Mouse (Mus musculus) stomach, embryonic 14.5 days (tissue): Measurements from ENCODE around the gene Sik2. TPM values are rescaled to one million over a fixed set of nuclear protein-coding genes. Genes with fewer than 3 reads are reported as not detected.
A peak's percentile ranks its signal among the peaks of the same experiment; 100 is the strongest.

ENCODE experiments used
- ATAC-seq: fragments of 200-750 bp; cut with Nextera tagmentation; 2 replicates; pipeline ENCODE4 v1.8.0; 2017; ENCODE audit warnings: low read depth, moderate TSS enrichment; ENCODE audit not compliant: insufficient number of reproducible peaks, insufficient read depth, low FRiP score
- H3K27ac ChIP-seq: fragments of 300-500 bp; sonication (generic); 2 replicates; pipeline ENCODE4 v1.5.1; 2014; ENCODE audit warnings: mild to moderate bottlenecking, low read length, moderate library complexity, mixed read lengths
- H3K27me3 ChIP-seq: fragments of 300-500 bp; sonication (generic); 2 replicates; pipeline ENCODE4 v1.6.1; 2014; ENCODE audit warnings: low read length, control low read depth, mixed read lengths; ENCODE audit not compliant: control insufficient read depth, insufficient read depth
- H3K36me3 ChIP-seq: fragments of 300-500 bp; sonication (generic); 2 replicates; pipeline ENCODE4 v1.6.1; 2014; ENCODE audit warnings: mild to moderate bottlenecking, control low read depth, low read length, moderate library complexity, mixed read lengths; ENCODE audit not compliant: control insufficient read depth, insufficient read depth
- H3K4me1 ChIP-seq: fragments of 300-500 bp; sonication (generic); 2 replicates; pipeline ENCODE4 v1.6.1; 2014; ENCODE audit warnings: low read length, control low read depth, mixed read lengths; ENCODE audit not compliant: control insufficient read depth, insufficient read depth
- H3K4me2 ChIP-seq: fragments of 300-500 bp; sonication (generic); replicated peaks from 2 replicates; pipeline ENCODE4 v1.6.1; 2014; ENCODE audit warnings: low read depth, low read length, control low read depth
- H3K4me3 ChIP-seq: fragments of 300-500 bp; sonication (generic); 2 replicates; pipeline ENCODE4 v1.5.1; 2014; ENCODE audit warnings: low read depth, low read length, control low read depth
- H3K9ac ChIP-seq: fragments of 300-500 bp; sonication (generic); replicated peaks from 2 replicates; pipeline ENCODE4 v1.6.1; 2014; ENCODE audit warnings: low read depth, mild to moderate bottlenecking, control low read depth, low read length, moderate library complexity, mixed read lengths
- H3K9me3 ChIP-seq: fragments of 300-500 bp; sonication (generic); 2 replicates; pipeline ENCODE4 v1.6.1; 2016; ENCODE audit warnings: low read depth, low read length, control low read depth; ENCODE audit not compliant: control insufficient read depth
- WGBS: fragments of 180-500 bp; shearing (Covaris S2); extraction: QIAGEN DNeasy Blood & Tissue Kit; methylation state at CpG from one replicate; pipeline ENCODE4 v1.1.7; 2014; 5-methylcytosine and 5-hydroxymethylcytosine counted together
- polyA plus RNA-seq: library from polyadenylated mRNA; unstranded; fragments of >200 nt; fragmentation: Nextera tagmentation; extraction: Ambion mirVana; gene quantifications from 2 replicates; pipeline ENCODE4 v1.2.1, GENCODE M21; 2014

The Sik2 gene
- polyA plus RNA-seq, 1 experiment from 2014 or later, result 24.2 TPM

DNA sequence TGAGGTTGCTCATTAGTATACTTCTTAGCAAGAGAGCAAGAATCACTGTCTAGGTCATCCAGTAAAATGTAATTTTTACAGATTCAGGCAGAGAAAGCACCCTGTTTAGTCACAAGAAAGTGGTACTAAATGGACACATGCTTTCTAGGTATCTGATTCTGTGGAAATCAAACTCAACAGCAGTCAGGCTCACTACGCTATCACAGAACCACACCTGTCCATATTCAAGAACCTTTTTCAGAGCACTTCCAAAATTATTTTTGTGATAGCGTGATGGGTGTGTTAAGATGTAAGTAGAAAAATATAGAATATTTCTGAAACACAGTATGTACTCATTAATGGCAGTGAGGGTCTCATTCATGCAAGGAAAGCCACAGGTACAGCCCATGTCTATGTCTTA lies 89.3 kb downstream of the Sik2 start:
- Histone ChIP-seq H3K27me3 (no peaks in the 10 kb centered on the region), H3K4me2 (no peak overlapping the region), H3K27ac (no peak overlapping the region), H3K4me3 (no peak overlapping the region), H3K36me3 (no peaks in the 10 kb centered on the region), H3K4me1 (no peaks in the 10 kb centered on the region), H3K9ac (no peak overlapping the region), H3K9me3 (no peaks in the 10 kb centered on the region)
- 93% methylated on average over 2 of the region's 2 CpGs for WGBS
- no peak for ATAC-seq

- peak; percentile 53 for ATAC-seq
- Histone ChIP-seq H3K9me3 (no peaks in the 10 kb centered on the region), H3K9ac (no peak overlapping the region), H3K4me2 (no peak overlapping the region), H3K27ac (no peak overlapping the region), H3K27me3 (no peaks in the 10 kb centered on the region), H3K4me3 (no peak overlapping the region), H3K4me1 (no peaks in the 10 kb centered on the region), H3K36me3 (no peaks in the 10 kb centered on the region)
- WGBS, result 58% methylated on average over 3 of the region's 3 CpGs
Measured at GRCm38 (mm10) chr9:50918131-50918530, 90.7 kb downstream of the Sik2 start.

- 82% methylated on average over 7 of the region's 7 CpGs for WGBS
- H3K36me3 ChIP-seq, result peaks cover 4% of the 10 kb centered on the region
- H3K4me2 ChIP-seq, result no peak overlapping the region
- ATAC-seq, result no peak
- H3K9me3 ChIP-seq, result no peaks in the 10 kb centered on the region
- no peaks in the 10 kb centered on the region for H3K27me3 ChIP-seq
- no peak overlapping the region for H3K27ac ChIP-seq
- H3K4me1 ChIP-seq, result no peaks in the 10 kb centered on the region
- H3K9ac ChIP-seq, result no peak overlapping the region
- no peak overlapping the region for H3K4me3 ChIP-seq
Measured at GRCm38 (mm10) chr9:50911861-50912515, 96.9 kb downstream of the Sik2 start.

- 79% methylated on average over 3 of the region's 3 CpGs for WGBS
- Histone ChIP-seq H3K4me1 (peaks cover 1% of the 10 kb centered on the region), H3K4me2 (no peak overlapping the region)
Measured at GRCm38 (mm10) chr9:50905321-50905720, 103.6 kb downstream of the Sik2 start.

GRCm38 (mm10) chr9:50904196-50904847 lies 104.6 kb downstream of the Sik2 start:
- H3K9me3 ChIP-seq, result no peaks in the 10 kb centered on the region
- peaks cover 4% of the 10 kb centered on the region for H3K4me1 ChIP-seq
- no peak overlapping the region for H3K27ac ChIP-seq
- ATAC-seq, result no peak
- no peak overlapping the region for H3K4me2 ChIP-seq
- H3K9ac ChIP-seq, result no peak overlapping the region
- 77% methylated on average over 6 of the region's 6 CpGs for WGBS
- H3K27me3 ChIP-seq, result no peaks in the 10 kb centered on the region
- peaks cover 3% of the 10 kb centered on the region; the same call in 1 of the 2 replicates for H3K36me3 ChIP-seq
- H3K4me3 ChIP-seq, result no peak overlapping the region

More at GRCm38 (mm10) chr9:50905321-50905720, 103.6 kb downstream of the Sik2 start:
- no peaks in the 10 kb centered on the region for H3K9me3 ChIP-seq
- peaks cover 2% of the 10 kb centered on the region; the same call in 1 of the 2 replicates for H3K36me3 ChIP-seq
- ATAC-seq, result no peak
- no peak overlapping the region for H3K27ac ChIP-seq
- H3K9ac ChIP-seq, result no peak overlapping the region
- no peak overlapping the region for H3K4me3 ChIP-seq
- H3K27me3 ChIP-seq, result no peaks in the 10 kb centered on the region

DNA sequence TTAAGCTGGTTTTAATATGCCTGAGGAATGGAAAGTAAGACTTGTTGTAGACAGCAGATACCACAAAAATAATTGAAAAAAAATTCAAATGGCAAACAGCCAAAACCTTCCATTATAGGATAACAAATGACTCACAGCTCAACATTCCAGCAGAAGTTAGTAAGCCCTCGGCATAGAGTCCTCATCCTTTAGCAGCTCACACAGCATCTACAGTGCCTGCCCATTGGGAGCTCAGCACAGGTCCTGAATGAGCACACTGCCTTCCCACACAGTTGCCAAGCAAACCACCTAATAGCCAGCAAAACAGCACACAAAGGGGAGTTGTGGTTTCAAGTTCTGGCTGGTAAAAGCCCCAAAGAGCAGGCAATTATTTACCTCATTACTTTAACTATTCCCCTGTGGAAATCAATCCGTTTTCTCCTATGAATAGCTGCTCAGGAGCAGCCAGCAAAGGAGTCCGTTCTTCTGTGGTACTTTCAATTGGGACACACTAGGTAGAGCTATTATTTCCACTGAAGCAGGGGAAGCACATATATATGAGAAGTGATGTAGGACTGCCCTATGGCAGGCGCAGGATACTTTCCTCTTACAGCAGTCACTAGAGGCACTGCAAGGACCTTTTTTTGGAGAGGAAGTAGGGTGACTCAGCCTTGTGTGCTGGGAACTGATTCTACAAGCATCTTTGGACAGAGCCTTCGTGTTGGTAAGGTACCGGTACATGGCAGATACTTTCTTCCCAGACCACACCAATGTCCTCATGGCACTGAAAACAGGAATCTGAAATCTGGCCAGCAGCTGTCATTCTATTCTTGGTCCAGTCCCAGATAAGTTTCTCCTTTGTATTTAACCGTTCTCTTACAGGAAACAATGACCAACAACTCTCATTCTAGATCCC lies 108.6 kb downstream of the Sik2 start:
- Histone ChIP-seq H3K4me2 (no peak overlapping the region), H3K9ac (no peak overlapping the region), H3K36me3 (peaks cover 29% of the 10 kb centered on the region), H3K27me3 (no peaks in the 10 kb centered on the region), H3K4me1 (peaks cover 4% of the 10 kb centered on the region), H3K27ac (no peak overlapping the region), H3K4me3 (no peak overlapping the region), H3K9me3 (no peaks in the 10 kb centered on the region)
- 73% methylated on average over 7 of the region's 7 CpGs for WGBS
- ATAC-seq, result no peak

DNA sequence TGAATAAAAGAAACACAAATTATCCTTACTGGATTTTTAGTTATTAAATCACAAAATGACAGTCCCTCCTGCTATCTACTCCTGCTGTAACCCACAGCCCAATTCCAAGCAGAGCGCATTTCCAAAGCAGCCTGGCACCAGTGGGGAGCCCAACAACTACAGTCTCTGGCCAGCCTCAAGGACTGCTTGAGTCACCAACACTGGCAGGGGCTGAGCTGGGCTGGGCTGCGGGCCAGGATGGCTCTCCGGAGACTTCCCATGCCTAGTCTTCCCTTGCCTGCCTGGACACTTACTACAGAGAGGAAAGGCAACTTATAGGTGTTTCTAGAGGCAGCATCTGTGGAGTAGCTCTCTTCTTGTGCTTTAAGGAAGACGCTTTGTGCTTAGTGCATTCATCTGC lies 115.2 kb downstream of the Sik2 start:
- Histone ChIP-seq H3K4me2 (no peak overlapping the region), H3K27ac (no peak overlapping the region), H3K4me3 (no peak overlapping the region), H3K4me1 (0 out of 2 replicates have a peak, but pooled peaks cover 3% of the 10 kb centered on the region), H3K9ac (no peak overlapping the region), H3K36me3 (peaks cover 38% of the 10 kb centered on the region), H3K9me3 (no peaks in the 10 kb centered on the region), H3K27me3 (no peaks in the 10 kb centered on the region)
- no peak for ATAC-seq
- 87% methylated on average over 4 of the region's 4 CpGs for WGBS

- Histone ChIP-seq H3K9me3 (no peaks in the 10 kb centered on the region), H3K9ac (no peak overlapping the region), H3K4me2 (no peak overlapping the region), H3K36me3 (peaks cover 18% of the 10 kb centered on the region), H3K4me1 (peaks cover 12% of the 10 kb centered on the region; the same call in 1 of the 2 replicates), H3K4me3 (no peak overlapping the region), H3K27me3 (no peaks in the 10 kb centered on the region), H3K27ac (no peak overlapping the region)
- ATAC-seq, result no peak
- WGBS, result 72% methylated on average over 3 of the region's 3 CpGs
Measured at GRCm38 (mm10) chr9:50890494-50891090, 118.3 kb downstream of the Sik2 start.
